Mouse (Mus musculus): Measurements from ENCODE around the gene Sfta2. TPM values are rescaled to one million over a fixed set of nuclear protein-coding genes. Genes with fewer than 3 reads are reported as not detected.
A peak's percentile ranks its signal among the peaks of the same experiment; 100 is the strongest.

Sfta2 gene
- total RNA-seq, 2 experiments from 2014 or later: not detected

GRCm38 (mm10) chr17:35697759-35698500 lies 96.6 kb downstream of the Sfta2 start:
- peak in 1 of 2 experiments; percentile 64 for DNase-seq (ENCODE audit: extremely low spot score in 1 of 2, low spot score in 2 of 2)
- intact Hi-C loops (cut with DNase I): no loop called here

GRCm38 (mm10) chr17:35698501-35698883 lies 97.1 kb downstream of the Sfta2 start:
- intact Hi-C loops (cut with DNase I): no loop called here
- DNase-seq (ENCODE audit: extremely low spot score in 1 of 2, low spot score in 2 of 2): no peak

GRCm38 (mm10) chr17:35699919-35700318 lies 98.6 kb downstream of the Sfta2 start:
- peak in 1 of 2 experiments; percentile 80 for DNase-seq (ENCODE audit: extremely low spot score in 1 of 2, low spot score in 2 of 2)
- intact Hi-C loops (cut with DNase I): no loop called here

Other genes with a start within 250 kb of the Sfta2 start
- gene H2-Q4, start 221.9 kb upstream of the Sfta2 start, total RNA-seq (2021): 1 to 10 TPM in 1 of 2 experiments, under 1 TPM in 1; 0.56 to 1.4 TPM
- gene H2-Q6, start 176.7 kb upstream of the Sfta2 start, total RNA-seq (2021): not detected
- under 1 TPM in 1 of 2 experiments, not detected in 1; 0.55 TPM for gene H2-Q7, start 162.4 kb upstream of the Sfta2 start, total RNA-seq (2021)
- gene H2-Q10, start 131.5 kb upstream of the Sfta2 start, total RNA-seq (2021): not detected
- not detected for gene Pou5f1, start 95.5 kb upstream of the Sfta2 start, total RNA-seq (2021)
- gene Tcf19, start 84.7 kb upstream of the Sfta2 start, total RNA-seq (2021): 1 to 10 TPM; 5.7 to 8.5 TPM
- 1 to 10 TPM; 6.4 to 7.4 TPM for gene Cchcr1, start 84.4 kb upstream of the Sfta2 start, total RNA-seq (2021)
- gene Psors1c2, start 68.3 kb upstream of the Sfta2 start, total RNA-seq (2021): under 1 TPM; 0.43 to 0.59 TPM
- gene Cdsn, start 49.4 kb upstream of the Sfta2 start, total RNA-seq (2021): under 1 TPM; 0.41 to 0.47 TPM
- gene 2300002M23Rik, start 34.1 kb upstream of the Sfta2 start, total RNA-seq (2021): not detected
- gene Gm9573, start 25.1 kb downstream of the Sfta2 start, total RNA-seq (2021): not detected
- not detected for gene Mucl3, start 42.1 kb downstream of the Sfta2 start, total RNA-seq (2021)
- gene Vars2, start 66.0 kb downstream of the Sfta2 start, total RNA-seq (2021): 10 to 100 TPM; 31.2 to 42.6 TPM
- gene Gtf2h4, start 72.2 kb downstream of the Sfta2 start, total RNA-seq (2021): 10 to 100 TPM; 23.5 to 24.1 TPM
- 10 to 100 TPM; 39.6 to 40.1 TPM for gene Ddr1, start 103.1 kb downstream of the Sfta2 start, total RNA-seq (2021)
- 1 to 10 TPM; 5.4 to 5.8 TPM for gene Ier3, start 220.1 kb downstream of the Sfta2 start, total RNA-seq (2021)
- gene Flot1, start 221.7 kb downstream of the Sfta2 start, total RNA-seq (2021): 100 to 1,000 TPM; 171 to 178 TPM
- gene Tubb5, start 236.8 kb downstream of the Sfta2 start, total RNA-seq (2021): 1,000 to 10,000 TPM; 1,429 to 1,573 TPM
- 10 to 100 TPM; 12.5 to 19.1 TPM for gene Mdc1, start 240.0 kb downstream of the Sfta2 start, total RNA-seq (2021)